Mouse (Mus musculus): ENCODE measurements at regions not wholly inside any gene's neighbourhood (a gene's known extent, or its start where the extent isn't known, plus 50 kb on each side); places are given as distances from the start of the nearest gene placed in this dataset.

DNA sequence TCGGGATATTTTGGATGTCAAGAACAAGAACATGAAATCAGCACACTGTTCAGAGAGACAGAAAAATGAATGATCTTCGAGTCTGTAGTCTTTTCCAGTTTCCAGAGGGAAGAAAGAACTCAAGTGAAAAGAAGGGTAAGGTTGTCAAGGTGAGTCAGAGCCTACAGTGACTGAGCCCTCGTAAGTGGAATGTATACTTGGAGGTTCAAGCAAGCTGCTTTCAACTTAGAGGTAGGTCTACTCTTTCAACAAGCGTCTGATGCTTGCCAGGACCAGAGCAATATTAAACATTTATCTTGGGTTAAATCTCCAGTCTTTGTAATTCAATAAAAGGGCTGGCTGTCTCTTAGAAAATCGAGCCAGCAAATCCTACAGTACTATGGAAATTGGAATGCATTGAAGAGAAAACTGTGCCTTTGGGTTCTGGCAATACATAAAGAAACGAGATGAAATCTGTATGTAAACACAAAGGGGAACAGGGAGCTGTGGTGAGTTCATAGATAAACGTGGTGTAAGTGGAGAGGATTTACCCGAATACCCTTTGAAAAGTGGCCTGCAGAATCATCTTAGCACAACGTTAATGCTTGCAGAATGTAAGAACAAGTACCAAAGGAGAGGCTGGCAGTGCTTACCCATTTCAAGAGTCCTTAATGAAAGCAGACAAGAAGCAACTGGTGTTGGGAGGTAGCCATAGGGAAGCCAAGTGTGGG lies 82.2 kb upstream of the Dcn start:
- TF ChIP-seq CTCF (IDR thresholded peaks at IDR 0.05; ENCODE audit: low read depth) (no peak), EP300 (IDR thresholded peaks at IDR 0.05; ENCODE audit: low read depth) (no peak)

All from liver, embryonic 14.5 days (tissue).